Mouse (Mus musculus) adrenal gland, adult 10 weeks (tissue): Measurements from ENCODE around the gene Slc16a6. TPM values are rescaled to one million over a fixed set of nuclear protein-coding genes. Genes with fewer than 3 reads are reported as not detected.

ENCODE experiments used
- polyA plus RNA-seq: library from polyadenylated mRNA; stranded (reverse); fragments of 350-450 nt; fragmentation: Illumina TruSeq; extraction: RNeasy Lipid Tissue Mini Kit (QIAGEN cat#74804); gene quantifications from one replicate; pipeline ENCODE4 v1.2.3, GENCODE M21; 2014; ENCODE audit warnings: low read depth, low replicate concordance

Gene Slc16a6
- polyA plus RNA-seq: 0.87 TPM

DNA sequence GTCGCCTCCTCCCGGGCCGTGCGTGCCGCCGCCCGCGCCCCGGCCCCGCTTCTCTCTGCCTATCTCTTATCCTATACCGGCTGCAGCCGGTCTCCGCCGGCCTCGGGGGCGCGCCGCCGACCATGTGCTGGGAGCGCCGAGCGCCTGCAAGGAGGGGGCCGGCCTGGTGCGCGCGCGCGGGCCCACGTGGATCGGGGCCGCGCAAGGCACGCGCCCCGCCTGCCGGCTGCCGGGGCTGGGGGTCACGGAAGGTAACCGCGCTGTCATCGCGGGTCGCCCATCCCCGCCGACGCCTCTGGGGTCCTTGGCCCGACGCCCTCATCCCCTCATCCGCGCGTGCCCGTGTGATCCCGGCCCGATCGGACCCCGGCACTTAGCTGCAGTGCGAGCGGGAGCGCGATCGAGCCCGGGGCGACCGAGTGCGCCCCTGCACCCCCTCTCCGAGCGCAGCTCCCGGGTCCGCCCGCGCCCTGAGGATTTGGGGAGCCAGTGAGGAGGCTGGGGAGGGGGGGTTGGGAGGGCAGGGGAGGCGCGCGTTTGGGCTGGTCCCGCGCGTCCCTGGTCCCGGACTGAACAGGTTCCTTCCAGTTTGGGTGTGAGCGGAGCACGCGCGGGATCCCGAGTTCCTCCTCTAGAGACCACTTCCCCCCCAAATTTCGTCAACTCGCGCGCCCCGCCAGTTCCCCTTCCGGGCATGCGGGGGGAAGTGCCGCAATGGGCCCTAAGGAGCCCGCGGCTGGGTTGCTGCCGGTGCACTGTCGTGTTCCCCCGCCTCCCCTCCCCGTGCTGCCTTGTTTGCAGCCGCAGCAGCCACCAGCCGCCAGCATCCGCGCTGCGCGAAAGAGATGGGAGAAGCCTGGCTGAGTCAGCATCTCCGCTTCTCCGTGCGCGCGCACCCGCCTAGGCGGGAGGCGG is at the start of gene Slc16a6, which contains the start of gene Arsg:
Gene Slc16a6 (minus strand): TSS at position 428 of the 915 bp plus-strand sequence.
Gene Arsg (plus strand): TSS at position 204 of the 915 bp plus-strand sequence.

DNA sequence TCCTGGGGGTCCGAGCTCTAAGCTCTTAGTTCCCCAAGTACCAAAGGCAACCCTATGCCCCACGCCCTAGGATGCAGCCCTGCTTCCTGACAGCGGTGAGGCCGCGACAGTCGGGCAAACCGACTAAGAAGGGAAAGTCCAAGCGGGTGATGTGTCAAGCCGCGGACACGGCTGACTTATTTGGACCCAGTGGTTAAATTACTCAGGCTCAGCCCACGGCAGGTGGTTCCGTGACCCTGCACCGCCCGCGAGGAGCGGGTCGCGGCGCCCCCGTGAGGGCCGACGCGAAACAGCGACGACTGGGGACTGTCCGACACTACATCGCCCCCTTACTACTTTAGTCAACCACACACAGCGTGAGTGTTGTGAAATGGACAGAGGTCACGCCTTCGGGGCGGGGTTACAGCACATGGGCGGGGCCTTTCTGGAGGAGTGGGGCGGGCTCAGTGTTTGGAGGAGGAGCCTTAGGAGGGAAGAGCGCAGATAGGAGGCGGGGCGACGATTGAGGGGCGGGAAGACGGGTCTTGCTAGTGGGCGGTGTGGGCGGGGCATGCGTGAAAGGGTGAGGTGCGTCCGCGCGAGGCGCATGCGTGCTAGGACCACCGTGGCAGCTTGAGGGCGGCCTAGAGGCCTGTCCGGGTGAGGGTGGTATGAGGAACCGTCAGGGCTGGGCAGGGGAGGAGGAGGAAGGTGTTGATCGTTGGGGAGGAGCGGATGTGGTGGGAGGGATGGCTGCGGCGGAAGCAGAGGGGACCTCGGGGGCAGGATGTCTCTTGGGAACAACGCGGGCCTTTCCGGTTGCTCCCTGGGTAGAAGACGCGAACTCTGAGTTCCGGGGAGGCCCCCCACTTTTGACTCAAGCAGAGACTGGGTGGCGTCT is 47.8 kb downstream of the Slc16a6 start, which contains the start of gene Amz2:
Gene Amz2 (plus strand): TSS at position 555 of the 880 bp plus-strand sequence.

DNA sequence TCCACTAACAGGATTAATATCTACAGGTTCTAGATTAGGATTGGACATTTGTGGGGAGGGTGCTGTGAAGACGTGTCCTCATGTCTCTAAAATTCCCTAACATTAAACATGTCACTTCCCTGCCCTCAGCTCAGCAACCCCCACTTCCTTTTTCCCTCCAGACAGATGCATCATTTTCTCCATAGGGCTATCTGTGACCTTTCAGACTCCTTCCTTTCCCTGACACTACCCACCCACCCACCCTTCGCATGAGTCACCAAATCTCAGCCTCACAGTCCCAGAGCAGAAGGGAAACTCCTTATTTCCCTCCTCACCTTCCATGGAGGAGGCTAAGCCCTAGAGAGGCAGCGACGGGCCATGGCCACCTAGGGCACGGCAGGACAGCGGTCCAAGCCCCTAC is 59.8 kb downstream of the Slc16a6 start, which contains the start of gene 9930022D16Rik:
Gene 9930022D16Rik (plus strand): TSS at position 301 of the 400 bp plus-strand sequence.

Other genes with a start within 250 kb of the Slc16a6 start
- gene Rgs9, start 175.5 kb downstream of the Slc16a6 start, polyA plus RNA-seq: 1.9 TPM
- gene Gna13, start 110.8 kb downstream of the Slc16a6 start, polyA plus RNA-seq: 65.0 TPM
- not detected for gene 9930022D16Rik, start 59.7 kb downstream of the Slc16a6 start, polyA plus RNA-seq
- gene Amz2, start 47.7 kb downstream of the Slc16a6 start, polyA plus RNA-seq: 48.8 TPM
- gene Arsg, start 224 bp downstream of the Slc16a6 start, polyA plus RNA-seq: 4.4 TPM
- gene Wipi1, start 138.4 kb upstream of the Slc16a6 start, polyA plus RNA-seq: 46.6 TPM
- 703 TPM for gene Prkar1a, start 175.8 kb upstream of the Slc16a6 start, polyA plus RNA-seq
- not detected for gene Fam20a, start 248.7 kb upstream of the Slc16a6 start, polyA plus RNA-seq